Mouse (Mus musculus): ENCODE measurements around the gene Mfng.

DNA sequence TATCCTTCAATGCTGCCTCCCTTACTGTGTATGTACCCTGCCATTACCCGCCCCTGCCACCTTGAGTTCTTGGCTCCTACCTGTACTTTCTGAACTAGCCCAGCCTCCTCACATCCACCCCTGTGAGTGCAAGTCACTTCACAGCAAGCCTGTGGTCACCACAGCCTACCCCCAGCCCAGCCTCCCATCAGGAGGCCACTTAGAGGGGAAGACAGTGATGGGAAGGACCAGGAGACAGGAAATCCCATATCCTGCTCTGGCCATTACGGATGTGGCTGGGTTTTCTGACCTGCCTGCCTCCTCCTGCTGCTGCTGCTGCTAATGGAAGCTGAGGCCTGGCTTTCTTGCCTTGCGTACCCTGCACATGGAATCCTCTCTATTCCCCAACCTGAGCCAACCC, 14.8 kb upstream of the Mfng start:
- no peak for TF ChIP-seq CHD2 (IDR thresholded peaks at IDR 0.05; ENCODE audit: low read depth, low read length)
- TF ChIP-seq ZNF384 (IDR thresholded peaks at IDR 0.05; ENCODE audit: low read depth, low read length), result no peak
- no peak for TF ChIP-seq ZC3H11A (IDR thresholded peaks at IDR 0.05; ENCODE audit: borderline replicate concordance, low read depth, low read length)
- TF ChIP-seq HCFC1 (IDR thresholded peaks at IDR 0.05; ENCODE audit: borderline replicate concordance, insufficient read depth, low read length), result no peak
- no peak for TF ChIP-seq MAFK (IDR thresholded peaks at IDR 0.05; ENCODE audit: insufficient read depth, low read depth, low read length)

Measured in ES-E14 (cell line).